Mouse (Mus musculus) myocyte (in vitro differentiated cells): Measurements from ENCODE around the gene Ly6g6d.

ENCODE experiments used
- MYOD1 ChIP-seq, 3 experiments: IDR thresholded peaks; one replicate each; pipeline ENCODE4 v1.6.1; 2011; ENCODE audit warnings: control low read depth in 2 of 3, low read depth in 2 of 3, mild to moderate bottlenecking in 2 of 3, moderate library complexity in 1 of 3; ENCODE audit not compliant: insufficient read length in 2 of 3, control insufficient read depth in 1 of 3
- POLR2A ChIP-seq: IDR thresholded peaks from one replicate; pipeline ENCODE4 v1.6.1; 2011; ENCODE audit warnings: low read depth, mild to moderate bottlenecking, control low read depth, moderate library complexity; ENCODE audit not compliant: insufficient read length
- TCF12 ChIP-seq: IDR thresholded peaks from one replicate; pipeline ENCODE4 v1.6.1; 2011; ENCODE audit warnings: mild to moderate bottlenecking, control low read depth; ENCODE audit not compliant: poor library complexity, insufficient read depth, severe bottlenecking

DNA sequence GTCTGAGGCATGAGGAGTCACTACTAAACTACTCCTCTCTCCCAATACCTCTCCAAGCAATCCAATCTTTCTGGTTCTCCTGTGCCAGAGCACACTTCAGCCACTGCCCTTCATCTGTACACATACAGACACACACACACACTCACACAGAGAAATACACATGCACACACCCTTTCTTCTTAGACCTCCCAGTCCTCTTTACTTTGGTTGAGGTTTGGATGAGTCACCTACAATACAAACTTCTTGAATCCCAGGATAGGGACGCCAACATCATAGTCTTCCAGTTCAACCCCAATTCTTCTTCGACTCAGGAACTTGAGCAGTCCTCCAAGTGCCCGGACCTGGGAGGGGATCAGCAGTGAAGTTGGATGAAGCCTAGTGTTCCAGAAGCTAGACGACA is 34.1 kb downstream of the Ly6g6d start:
- TF ChIP-seq MYOD1 (IDR thresholded peaks at IDR 0.05; ENCODE audit: control insufficient read depth in 1 of 3, insufficient read length in 2 of 3, low read depth in 2 of 3) (no peak), POLR2A (no peak), TCF12 (no peak)
